Mouse (Mus musculus): ENCODE data around the gene Dph1.

Dph1 gene

GRCm38 (mm10) chr11:75190905-75191441, at the start of gene Dph1:
Gene Dph1 (minus strand): TSS chr11:75191241.
- peak in 1 of 2 experiments; percentile 17 for DNase-seq

DNA sequence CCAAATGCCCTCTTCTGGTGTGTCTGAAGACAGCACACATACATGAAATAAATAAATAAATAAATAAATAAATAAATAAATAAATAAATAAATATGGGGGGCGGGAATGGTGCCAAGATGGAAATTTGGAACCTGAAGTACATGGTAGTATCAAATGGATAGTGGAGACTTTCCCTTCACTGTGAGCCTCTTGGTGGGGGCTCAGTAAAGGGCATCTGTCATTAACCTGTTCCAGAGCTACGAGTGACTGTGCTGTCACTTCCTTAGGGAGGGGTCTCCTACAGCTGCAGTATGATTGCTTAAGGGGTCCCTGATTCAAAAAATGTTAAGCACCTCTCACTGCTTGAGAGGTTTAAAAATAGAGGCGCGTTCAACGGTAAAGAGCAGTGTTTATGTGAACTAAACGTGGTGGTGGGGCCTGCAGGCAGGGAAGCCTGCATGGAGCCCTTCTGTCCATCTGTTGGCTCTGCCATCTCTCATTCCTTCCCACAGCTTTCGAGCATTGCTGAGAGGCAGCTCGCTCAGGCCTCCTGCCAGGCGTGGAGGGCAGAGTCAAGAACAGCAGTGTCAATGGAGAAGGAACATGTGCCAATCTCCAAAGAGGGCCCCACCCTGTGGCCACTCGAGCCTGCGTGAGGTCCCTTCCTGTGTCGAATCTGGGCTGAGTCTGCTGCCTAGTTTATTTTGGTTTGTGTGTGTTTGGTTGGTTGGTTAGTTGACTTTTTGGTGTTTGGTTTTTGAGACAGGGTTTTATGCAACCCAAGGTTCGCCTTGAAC, 49.3 kb upstream of the Dph1 start:
- peak; percentile 92 to 96 for DNase-seq

DNA sequence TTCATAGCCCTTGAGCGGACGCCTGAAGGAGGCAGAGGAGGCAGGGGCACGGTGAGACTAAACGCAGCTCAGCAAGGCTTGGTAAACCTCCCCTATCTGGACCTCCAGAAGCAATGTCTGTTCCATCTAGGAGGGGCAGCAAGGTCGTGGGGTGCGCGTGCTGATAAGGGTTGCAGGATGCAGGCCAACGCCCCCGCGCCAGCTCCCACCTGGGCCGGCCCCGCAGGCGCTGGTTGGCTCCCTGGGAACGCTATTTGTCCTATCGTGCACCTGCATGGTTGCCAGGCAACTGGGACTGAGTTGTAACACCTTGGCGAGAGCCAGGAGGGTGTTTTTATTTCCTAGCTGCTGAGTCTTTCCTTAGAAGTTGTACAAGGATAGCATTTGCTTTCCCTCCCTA, 43.7 kb upstream of the Dph1 start:
- DNase-seq: peak; percentile 67 to 73

DNA sequence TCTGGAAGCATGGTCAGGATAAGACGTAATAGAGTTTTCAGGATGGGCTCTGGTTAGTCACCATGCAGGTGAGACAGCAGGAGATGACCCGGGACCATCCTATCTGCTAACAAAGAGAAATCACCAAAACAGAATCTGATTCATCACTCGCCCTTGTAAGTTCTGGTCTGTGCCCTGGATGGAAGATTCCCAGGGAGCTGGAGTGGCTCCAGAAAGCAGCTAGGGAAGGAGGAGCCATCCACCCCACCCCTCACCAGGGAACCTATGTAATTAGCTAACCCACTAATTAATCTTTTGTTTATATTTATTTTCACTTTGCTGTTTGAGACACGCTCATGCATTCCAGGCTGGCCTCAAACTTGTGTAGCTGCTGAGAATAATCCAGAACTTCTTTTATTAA, 41.4 kb upstream of the Dph1 start:
- DNase-seq: peak; percentile 41 to 50

GRCm38 (mm10) chr11:75231756-75232155, 40.7 kb upstream of the Dph1 start:
- peak; percentile 74 to 87 for DNase-seq

DNA sequence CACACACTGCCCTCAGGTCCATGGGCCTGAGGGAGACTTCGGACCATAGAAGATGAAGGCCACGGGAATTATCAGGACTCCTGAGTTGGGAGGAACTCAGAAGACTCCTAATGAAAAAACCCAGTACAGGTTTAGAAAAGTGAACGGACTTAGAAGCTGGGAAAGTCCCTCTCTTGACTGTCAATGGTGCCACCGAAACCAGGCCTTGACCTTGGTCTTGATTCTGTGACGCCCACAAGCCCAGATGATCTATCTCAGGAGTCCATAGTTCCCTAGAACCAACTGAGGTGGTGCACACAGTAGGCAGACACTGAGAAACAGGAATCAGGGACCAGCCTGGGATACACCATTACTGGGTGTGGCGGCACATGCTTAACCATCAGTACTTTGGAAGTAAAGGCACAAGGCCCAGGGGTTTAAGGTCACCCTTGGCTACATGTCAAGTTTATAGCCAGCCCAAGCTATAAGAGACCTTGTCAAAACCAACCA, 39.3 kb upstream of the Dph1 start:
- DNase-seq: no peak

GRCm38 (mm10) chr11:75229289-75229688, 38.2 kb upstream of the Dph1 start:
- DNase-seq: peak; percentile 61 to 64

DNA sequence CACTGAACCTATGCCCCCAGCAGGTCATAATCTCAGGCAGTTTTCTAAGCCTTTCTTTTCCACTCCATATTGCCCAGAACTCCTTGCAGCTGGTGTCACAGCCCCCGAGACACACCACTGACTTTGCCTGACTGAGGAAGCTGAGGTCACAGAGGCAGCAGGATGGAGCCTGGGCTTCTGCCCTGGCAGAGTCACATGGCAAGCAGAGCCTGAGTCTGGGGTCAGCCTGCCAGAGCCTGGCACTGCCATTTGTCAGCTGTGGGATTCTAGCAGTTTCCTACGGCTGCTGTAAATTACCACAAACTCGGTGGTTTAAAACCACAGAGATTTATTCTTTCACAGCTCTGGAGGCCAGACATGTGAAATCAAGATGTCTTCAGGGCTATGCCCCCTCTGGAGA, 36.6 kb upstream of the Dph1 start:
- DNase-seq: no peak

GRCm38 (mm10) chr11:75224835-75225234, 33.8 kb upstream of the Dph1 start:
- DNase-seq: no peak

- no peak for DNase-seq
Measured at GRCm38 (mm10) chr11:75224062-75224461, 33.0 kb upstream of the Dph1 start.

- DNase-seq: no peak
Measured at GRCm38 (mm10) chr11:75220517-75221145, 29.6 kb upstream of the Dph1 start.

GRCm38 (mm10) chr11:75220115-75220514, 29.1 kb upstream of the Dph1 start:
- DNase-seq: peak; percentile 61 to 80

- DNase-seq: no peak
Measured at GRCm38 (mm10) chr11:75214081-75214950, 23.3 kb upstream of the Dph1 start.

- peak; percentile 73 to 82 for DNase-seq
Measured at GRCm38 (mm10) chr11:75213372-75214080, 22.5 kb upstream of the Dph1 start.

GRCm38 (mm10) chr11:75212876-75213275, 21.8 kb upstream of the Dph1 start:
- peak; percentile 58 to 75 for DNase-seq

DNA sequence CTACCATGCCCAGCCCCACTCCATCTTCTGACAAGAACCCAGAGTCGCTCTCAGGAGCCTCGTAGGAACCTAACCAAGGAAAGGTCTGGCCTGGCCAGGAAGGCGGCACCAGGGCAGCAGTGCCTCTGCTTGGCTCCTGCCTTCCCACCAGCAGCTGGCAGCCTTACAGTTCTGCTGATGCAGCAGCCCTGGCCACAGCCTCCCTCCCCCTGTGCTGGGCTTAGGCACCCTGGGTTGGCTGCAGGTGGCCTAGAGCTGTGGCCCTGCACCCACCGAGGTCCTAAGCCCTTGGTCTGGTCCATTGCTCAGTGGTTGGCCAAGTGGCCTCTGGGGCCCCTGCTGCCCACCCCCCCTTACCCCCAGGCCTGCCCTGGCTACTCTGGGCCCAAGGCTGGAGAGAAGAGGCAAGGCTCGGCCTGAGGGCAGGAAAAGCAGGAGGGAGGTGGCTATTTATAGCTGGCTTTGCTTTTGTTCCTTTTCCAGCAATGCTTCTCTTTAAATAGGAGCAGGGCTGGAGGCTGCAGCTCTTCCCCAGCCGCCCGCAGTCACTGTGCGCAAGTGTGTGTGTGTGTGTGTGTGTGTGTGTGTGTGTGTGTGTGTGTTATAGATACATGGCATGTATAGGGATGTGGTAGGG, 21.1 kb upstream of the Dph1 start:
- DNase-seq: peak; percentile 73 to 78

- peak in 1 of 2 experiments; percentile 48 for DNase-seq
Measured at GRCm38 (mm10) chr11:75210755-75211154, 19.7 kb upstream of the Dph1 start.

DNA sequence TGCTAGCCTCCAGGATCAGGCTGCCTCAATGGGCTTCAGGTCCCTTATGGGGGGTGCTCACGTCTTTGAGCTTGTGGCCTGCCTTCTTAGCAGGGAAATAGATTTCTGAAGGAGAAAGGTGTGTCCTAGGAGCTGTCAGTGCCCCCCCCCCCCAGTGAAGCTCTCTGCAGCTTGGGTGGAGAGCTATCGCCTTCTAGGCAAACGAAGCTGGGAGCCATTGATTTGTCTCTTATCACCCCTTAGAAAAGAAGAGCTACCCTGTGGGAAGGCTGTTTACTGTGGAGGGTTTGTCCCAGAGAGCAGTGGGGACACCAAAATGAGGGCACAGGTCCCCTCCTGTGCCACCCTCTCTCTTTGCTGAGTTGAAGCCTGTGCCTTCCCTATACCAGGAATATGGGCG, 19.1 kb upstream of the Dph1 start:
- no peak for DNase-seq

DNA sequence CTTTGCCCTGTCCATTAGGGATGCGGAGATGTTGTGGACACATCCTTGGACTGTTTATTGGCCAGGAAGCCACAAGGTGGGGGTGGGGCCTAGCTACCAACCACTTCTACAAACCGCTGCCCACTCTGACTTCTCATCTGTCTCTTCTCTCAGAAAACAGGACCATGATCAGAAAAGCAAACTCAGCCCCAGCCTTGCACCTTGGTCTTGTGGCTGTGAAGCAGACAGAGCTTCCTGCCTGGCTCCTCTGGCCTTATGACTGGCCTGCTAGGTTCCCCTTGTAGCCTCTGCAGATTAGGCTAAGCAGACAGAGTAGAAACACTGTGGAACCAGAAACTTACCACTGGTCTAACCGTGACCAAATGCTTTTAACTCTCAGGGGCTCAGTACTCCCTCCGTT, 18.3 kb upstream of the Dph1 start:
- DNase-seq: no peak

DNA sequence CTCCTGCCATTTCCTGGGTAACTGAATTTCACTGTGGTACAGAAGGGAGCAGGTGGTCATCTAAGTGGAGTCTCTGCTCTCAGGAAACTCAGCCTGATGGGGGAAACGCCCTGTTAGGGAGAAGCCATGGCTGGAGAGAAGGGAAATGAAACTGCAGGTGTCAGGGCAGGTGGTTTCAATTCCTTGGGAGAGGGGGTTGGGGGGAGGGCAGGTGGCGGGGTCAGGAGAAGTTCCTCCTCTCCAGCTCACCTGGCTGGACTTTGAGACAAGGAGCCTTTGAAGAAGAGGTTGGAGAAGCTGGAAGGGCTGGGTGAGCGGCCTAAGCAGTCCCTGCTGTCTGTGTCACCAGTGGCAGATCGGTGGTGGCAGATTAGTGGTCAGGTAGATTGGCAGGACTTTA, 15.3 kb upstream of the Dph1 start:
- DNase-seq: peak in 1 of 2 experiments; percentile 33

GRCm38 (mm10) chr11:75204472-75204871, 13.4 kb upstream of the Dph1 start:
- peak; percentile 39 to 45 for DNase-seq

DNA sequence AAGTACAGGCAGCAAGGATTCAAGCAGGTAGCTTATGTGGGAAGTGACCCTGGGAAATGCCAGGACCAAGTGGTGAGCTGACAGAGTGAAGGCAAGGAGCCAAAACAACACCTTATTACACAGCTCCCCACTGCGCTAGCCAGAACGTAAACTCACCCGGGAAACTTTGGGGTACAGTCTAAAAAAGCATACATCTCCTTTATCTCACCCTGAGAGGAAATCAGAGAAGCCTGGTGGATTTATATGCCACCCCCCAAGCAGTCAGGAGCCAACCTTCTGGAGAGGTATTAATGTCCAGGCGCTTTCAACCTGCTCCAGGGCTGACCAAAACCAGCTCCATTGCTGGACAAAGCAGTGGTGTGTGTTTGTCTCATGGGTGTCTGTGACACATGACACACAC, 12.9 kb upstream of the Dph1 start:
- DNase-seq: peak; percentile 57 to 59

Data from cerebellum, postnatal 25 days (tissue).